Mouse (Mus musculus) cortical plate, adult 2 months (tissue): ENCODE data around the gene Pomt2.

Experiments used
- CTCF ChIP-seq: fragments of 200-500 bp; IDR thresholded peaks from 2 replicates; pipeline ENCODE4 v1.5.1; 2011; ENCODE audit warnings: mild to moderate bottlenecking, control low read depth, low read length; ENCODE audit not compliant: insufficient read depth; ENCODE audit errors: extremely low read depth
- POLR2A ChIP-seq: fragments of 200-500 bp; IDR thresholded peaks from 2 replicates; pipeline ENCODE4 v1.6.1; 2011; ENCODE audit warnings: mild to moderate bottlenecking, low read length, control low read depth; ENCODE audit not compliant: insufficient read depth; ENCODE audit errors: extremely low read depth

GRCm38 (mm10) chr12:87057066-87057465 is 90.7 kb downstream of the Pomt2 start:
- TF ChIP-seq POLR2A (no peak), CTCF (no peak)
